Mouse (Mus musculus) adrenal gland, postnatal 0 days (tissue): Measurements from ENCODE around the gene Vps35. TPM values are rescaled to one million over a fixed set of nuclear protein-coding genes. Genes with fewer than 3 reads are reported as not detected.

ENCODE experiments used
- polyA plus RNA-seq: library from polyadenylated mRNA; unstranded; fragments of >200 nt; fragmentation: Nextera tagmentation; extraction: Ambion mirVana; gene quantifications from 2 replicates; pipeline ENCODE4 v1.2.1, GENCODE M21; 2015

Vps35 gene
- 140 and 147 TPM in 2 replicates for polyA plus RNA-seq

DNA sequence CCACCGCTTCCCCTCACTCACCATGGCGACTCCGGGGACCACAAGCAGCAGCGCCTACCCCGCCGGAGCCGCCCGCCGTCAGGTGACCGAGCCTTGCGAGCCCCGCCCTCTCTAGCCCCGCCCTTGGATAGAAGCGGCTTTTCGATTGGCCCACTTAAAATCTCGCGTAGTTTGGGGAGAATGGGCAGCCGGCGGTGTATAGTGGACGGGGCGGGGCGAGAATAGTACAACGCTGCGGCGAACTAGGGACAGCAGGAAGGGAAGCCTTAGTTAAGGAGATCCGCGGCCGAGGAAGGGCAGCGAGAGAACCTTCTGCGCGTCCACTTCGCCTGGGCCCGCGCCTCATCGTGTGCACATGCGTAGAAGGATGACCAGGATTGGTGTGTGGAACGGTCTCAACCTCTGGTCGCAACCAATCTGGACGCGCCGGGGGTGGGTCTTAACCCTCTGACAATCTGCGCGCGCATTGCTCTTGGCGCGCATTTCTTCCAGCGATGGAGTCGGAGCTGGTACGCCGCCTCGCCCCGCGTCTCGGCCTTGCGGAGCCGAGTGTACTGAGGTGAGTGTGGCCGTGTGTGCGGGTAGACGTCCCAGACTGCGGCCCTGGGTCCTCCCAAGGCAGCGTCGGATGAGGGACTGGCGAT, at the start of gene Vps35, which contains the start of gene Orc6:
Vps35 (minus strand) TSS at position 369 of the 644 bp plus-strand sequence.
Orc6 (plus strand) TSS at position 199 of the 644 bp plus-strand sequence.

DNA sequence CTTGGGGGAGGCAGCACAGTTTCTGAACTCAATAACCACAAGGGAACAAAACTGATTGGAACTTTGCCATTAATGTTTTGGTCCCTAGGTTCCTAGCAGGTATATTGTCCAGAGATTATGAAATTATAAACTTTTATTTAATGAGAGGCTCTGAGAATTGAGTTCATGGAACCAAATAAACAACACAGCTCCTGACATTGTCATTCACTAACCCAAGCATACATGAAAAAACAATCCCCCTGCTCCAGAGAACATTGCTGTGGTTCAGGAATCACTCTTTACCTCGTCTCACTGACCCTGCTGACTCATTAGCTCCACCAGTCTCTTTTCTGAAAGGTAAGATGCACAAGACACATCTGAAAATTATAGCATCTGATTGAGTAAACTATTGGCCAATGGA, 73.9 kb downstream of the Vps35 start, which contains the start of gene Olfr371:
Olfr371 (plus strand) TSS at position 301 of the 400 bp plus-strand sequence.

Other genes with a start within 250 kb of the Vps35 start
- 33.5 and 34.5 TPM in 2 replicates for gene Fbxw9, start 239.7 kb downstream of the Vps35 start, polyA plus RNA-seq
- gene Gm5741, start 231.8 kb downstream of the Vps35 start, polyA plus RNA-seq, result not detected in 2 replicates
- gene Dhps, start 228.0 kb downstream of the Vps35 start, polyA plus RNA-seq, result 54.9 and 58.6 TPM in 2 replicates
- 109 and 143 TPM in 2 replicates for gene Wdr83os, start 219.1 kb downstream of the Vps35 start, polyA plus RNA-seq
- gene Wdr83, start 218.5 kb downstream of the Vps35 start, polyA plus RNA-seq, result 23.8 and 33.0 TPM in 2 replicates
- gene Man2b1, start 216.5 kb downstream of the Vps35 start, polyA plus RNA-seq, result 30.0 and 40.0 TPM in 2 replicates
- gene Zfp791, start 176.7 kb downstream of the Vps35 start, polyA plus RNA-seq, result 1.4 and 2.2 TPM in 2 replicates
- not detected in 2 replicates for gene Cks1brt, start 147.9 kb downstream of the Vps35 start, polyA plus RNA-seq
- not detected in 2 replicates for gene Olfr371, start 73.8 kb downstream of the Vps35 start, polyA plus RNA-seq
- 61.5 and 63.4 TPM in 2 replicates for gene Orc6, start 170 bp downstream of the Vps35 start, polyA plus RNA-seq
- 1.9 and 3.2 TPM in 2 replicates for gene Mylk3, start 86.5 kb upstream of the Vps35 start, polyA plus RNA-seq
- 78.2 and 113 TPM in 2 replicates for gene 4921524J17Rik, start 133.0 kb upstream of the Vps35 start, polyA plus RNA-seq
- gene Gpt2, start 192.8 kb upstream of the Vps35 start, polyA plus RNA-seq, result 15.6 and 18.0 TPM in 2 replicates